Mouse (Mus musculus): Measurements from ENCODE around the gene Hnrnpa3.
"Not testable (repeated sequence)": the region's sequence is repeated elsewhere in the genome, so short reads cannot be mapped to it uniquely, and the experiment has no call there.

GRCm38 (mm10) chr2:75634431-75634830 is 24.6 kb upstream of the Hnrnpa3 start:
- TF ChIP-seq POLR2A (IDR thresholded peaks at IDR 0.05; ENCODE audit: control insufficient read depth, extremely low read depth, insufficient read depth, low read length, poor library complexity); CTCF (IDR thresholded peaks at IDR 0.05; ENCODE audit: borderline replicate concordance, control insufficient read depth, extremely low read depth, insufficient read depth, low read length, poor library complexity): not testable (repeated sequence)
